Mouse (Mus musculus) ES-CJ7 (cell line): ENCODE data around the gene Tepsin.

Source experiments
- DNase-seq: peaks from one replicate; pipeline ENCODE4 v3.0.0; 2011; ENCODE audit warnings: low read depth, low spot score

Gene Tepsin

GRCm38 (mm10) chr11:120098588-120099511, at the start of gene Tepsin, which contains the start of gene Ndufaf8:
TSS of gene Tepsin (minus strand) at chr11:120098731.
TSS of gene Ndufaf8 (plus strand) at chr11:120098928.
- peak; percentile 99 for DNase-seq

DNA sequence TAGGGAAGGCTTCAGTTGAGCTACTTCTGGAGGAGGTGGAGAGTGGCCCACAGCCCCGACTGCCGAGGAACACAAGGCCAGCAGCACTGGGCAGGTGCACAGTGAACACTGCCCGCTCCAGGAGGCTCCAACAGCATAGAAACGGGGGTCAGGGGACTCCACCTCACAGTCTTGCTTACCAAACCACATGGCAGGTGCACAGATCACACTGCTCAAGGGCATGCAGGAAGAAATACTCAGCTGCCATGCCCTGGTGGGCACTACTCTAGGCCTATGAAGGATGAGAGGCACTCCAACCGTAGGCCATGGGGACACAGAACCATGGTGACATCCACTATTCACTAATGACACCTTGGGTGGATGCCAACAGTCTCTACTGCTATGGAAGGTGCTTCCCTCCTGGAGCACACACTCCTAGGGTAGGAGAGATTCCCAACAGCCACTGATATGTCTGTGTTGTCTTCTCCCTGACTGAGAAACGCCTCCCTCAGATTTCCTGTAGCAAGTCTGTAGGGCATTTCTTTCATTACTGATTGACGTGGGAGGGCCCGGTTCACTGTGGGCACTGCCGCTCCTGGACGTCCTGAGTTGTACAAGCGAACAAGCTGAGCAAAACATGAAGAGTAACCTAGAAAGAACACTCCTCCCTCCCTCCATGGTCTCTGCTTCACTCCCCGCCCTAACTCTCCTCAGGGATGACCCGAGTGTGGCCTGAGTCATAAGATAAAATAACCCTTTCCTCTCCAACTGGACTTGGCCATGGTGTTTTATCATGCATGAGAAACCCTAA, 45.4 kb upstream of the Tepsin start:
- no peak for DNase-seq

GRCm38 (mm10) chr11:120142601-120143051, 44.1 kb upstream of the Tepsin start:
- DNase-seq: no peak

DNA sequence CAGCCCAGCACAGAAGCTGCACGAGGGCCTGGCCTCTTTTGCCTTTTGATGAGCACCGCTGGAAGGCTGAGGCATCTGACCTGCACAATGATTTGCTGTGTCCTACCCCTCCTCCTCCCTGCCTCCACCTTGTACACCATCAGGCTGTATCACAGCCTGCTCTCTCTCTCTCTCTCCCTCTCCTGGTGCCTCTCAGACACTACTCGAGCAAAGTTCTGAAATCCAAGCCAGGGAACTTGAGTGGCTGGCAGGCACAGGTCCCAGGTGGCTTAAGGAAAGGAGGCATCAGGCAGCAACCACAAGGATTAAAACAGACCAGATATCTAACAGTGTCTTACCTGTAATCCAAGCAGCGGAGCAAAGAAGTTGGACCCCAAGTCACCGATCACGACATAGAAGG, 41.7 kb upstream of the Tepsin start:
- peak; percentile 32 for DNase-seq

DNA sequence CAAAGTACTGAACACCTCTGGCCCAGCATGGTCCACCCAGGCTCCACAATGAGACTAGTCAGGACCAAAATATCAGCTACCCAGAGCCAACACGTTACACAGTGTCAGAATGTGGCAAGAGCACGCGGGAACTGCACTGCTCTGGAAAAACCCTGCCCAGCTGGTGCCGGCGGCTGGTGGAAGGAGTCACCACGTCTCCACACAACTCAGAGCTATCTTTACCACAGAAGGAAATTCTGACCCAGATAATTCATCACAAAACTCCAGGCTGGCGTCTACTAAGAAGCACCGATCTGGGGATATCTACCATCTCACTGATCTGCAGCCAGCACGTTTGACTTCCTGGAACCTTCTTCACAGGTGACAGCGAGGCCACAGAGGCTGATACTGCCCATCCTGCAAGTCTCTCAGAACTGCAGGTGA, 40.8 kb upstream of the Tepsin start:
- DNase-seq: no peak

DNA sequence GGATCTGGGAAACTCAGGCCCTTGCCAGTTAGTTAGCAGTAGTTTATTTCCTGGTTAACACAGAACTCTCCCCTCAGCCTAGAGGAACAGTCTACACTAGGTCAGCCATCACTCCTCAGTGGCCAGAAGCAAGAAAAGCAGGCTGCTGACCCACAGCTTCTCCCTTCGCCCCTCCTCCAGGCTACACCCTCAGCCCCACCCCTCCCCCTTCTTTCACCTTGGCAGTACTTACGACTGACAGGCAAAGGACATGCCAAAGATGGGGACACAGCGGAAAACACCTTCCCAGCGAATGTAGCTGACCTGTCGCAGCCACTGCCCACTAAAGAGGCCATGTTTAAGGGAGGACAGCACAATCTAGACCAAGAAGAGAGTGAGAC, 39.1 kb upstream of the Tepsin start:
- DNase-seq: no peak

GRCm38 (mm10) chr11:120136796-120137624, 38.5 kb upstream of the Tepsin start:
- DNase-seq: no peak

- no peak for DNase-seq
Measured at GRCm38 (mm10) chr11:120136195-120136594, 37.7 kb upstream of the Tepsin start.

GRCm38 (mm10) chr11:120134847-120135530, 36.5 kb upstream of the Tepsin start:
- DNase-seq: no peak

DNA sequence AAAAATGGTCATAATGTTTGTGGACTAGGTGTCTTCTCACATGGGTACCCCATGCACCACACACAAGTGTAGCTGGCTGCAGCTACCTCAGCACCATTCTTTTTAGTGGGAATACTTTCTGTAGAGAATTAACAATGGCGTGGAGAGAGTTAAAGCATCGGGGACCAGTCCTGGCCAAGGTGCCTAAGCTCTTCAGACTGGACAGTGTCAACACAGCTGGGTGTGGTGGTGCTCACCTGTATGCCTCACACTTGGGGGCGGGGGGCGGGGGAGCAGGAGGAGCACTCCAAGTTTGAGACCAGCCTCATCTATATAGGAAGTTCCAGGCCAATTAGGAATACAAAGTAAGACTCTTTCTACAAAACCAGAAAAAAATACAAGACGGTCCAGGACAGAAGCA, 35.6 kb upstream of the Tepsin start:
- no peak for DNase-seq

DNA sequence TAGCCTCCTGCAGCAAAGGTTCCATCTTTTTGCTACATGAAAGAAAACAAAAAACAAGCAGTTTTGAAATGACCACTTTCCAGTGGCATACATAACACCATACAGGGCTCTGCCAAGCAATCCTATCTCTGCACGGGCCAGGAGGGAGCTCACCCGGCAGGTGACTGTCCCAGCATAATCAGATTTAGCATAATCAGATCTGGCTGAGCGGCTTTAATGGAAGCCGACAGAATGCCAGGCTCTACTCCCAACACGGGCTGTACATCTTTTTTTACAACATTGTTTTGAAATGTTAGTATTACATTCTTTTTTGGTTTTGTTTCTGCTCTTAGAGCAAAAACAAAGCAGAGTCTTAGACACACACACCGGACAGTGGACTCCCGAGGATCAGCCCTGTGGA, 30.8 kb upstream of the Tepsin start:
- no peak for DNase-seq

DNA sequence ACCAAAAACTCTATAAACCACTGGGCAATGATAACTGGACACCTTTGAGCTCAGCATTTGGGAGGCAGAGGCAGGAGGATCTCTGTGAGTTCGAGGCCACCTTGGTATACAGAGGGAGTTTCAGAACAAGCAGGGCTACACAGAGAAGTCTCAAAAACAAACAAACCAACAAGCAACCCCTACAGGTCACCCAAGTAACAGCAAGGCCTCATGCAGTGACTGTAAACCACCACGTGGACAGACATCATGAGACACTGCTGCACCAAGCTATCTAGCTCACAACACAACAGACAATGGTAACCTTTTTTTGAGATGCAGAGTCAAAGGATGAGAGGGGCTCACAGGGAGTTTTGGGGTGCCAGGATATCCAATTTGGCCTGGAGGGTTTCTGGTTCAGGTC, 28.3 kb upstream of the Tepsin start:
- DNase-seq: peak; percentile 64

DNA sequence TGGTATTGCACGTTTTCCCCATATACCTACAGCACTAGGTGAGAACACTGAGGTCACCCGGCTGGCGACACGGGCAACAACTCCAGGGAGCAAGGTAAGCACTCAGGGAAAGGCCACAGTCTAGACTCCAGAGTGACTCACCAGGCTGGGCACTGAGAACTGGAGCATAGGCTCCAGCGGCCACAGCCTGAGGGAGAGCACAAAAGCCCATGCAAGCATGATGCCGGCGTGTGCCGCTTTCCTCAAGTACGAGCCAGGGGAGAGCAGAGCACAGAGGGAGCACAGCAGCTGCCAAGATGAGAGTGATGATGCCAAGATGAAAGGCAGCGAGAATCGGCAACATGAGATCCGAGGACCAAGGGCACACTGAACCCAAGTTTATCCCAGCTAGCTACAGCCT, 23.6 kb upstream of the Tepsin start:
- DNase-seq: no peak

DNA sequence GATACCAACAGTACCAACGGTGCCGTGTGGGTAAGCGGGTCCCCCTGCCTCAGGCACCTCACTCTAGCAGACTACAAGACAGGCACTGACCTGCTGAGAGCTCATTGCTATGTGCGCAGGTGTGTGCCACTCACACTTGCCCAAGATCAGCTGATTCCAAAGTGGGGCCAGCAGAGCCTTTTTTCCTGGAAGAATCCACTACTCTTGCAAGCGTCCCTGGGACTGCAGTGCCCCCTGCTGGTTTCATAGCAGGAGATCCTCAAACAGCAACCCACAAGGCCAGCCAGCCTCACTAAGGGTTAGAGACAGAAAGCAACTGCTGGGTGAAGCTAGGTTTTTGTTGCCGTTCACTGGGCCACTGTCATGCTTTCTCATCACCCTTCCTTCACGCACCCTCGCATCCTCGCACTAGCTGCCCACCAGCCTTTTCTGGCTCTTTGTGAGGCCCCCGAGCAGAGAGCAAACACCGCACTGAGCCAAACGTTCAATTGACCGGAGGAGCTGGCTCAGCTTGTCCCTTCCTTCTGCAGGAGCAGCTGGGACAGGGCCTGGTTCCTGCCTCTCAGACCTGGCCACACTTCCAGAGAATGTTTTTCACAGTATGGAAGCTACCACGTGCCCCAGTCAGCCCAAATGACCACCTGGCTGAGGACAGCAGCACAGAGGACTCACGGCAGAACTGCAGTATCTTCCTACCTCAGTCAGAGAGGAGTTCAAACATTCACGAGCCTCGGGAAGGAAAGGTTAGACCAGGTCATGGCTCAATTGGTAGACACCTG, 22.3 kb upstream of the Tepsin start:
- peak; percentile 76 for DNase-seq

GRCm38 (mm10) chr11:120119936-120120541, 21.5 kb upstream of the Tepsin start:
- DNase-seq: no peak

DNA sequence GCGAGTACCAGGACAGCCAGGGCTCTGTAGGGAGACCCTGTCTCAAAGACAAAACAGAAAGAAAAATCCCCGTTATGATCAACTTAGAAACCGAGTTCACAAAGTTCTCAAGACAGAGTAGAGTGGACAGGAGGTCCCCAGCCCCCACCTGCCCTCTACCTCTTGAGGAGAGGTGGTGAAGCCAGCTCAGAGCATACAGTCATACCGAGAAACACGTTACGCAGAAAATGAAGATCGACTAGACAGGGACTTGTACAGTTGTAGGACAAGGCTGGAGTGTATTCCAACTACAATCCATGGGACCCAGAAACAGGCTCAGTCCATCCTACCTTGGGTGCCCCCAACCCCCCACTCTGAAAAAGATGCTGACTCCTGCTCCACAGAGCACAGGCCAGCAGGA, 20.6 kb upstream of the Tepsin start:
- no peak for DNase-seq

DNA sequence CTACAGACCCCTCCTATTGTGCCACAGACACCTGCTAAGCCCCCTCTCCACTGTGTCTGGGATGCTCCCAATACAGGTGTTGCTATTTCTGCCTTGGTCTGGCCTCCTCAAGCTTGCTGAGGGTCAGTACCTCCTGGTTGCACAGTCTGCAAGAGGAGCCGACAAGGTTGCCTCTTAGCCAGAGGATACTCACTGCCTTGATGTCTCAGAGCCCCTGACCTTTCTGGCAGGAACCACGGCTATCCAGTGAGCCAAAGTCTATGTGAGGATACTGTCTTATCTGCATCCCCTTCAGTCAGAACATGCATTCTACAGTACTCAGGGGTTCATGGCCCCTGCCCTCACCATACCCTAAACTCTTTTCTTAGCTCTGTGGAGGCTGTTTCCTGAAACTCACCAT, 19.1 kb upstream of the Tepsin start:
- DNase-seq: no peak

DNA sequence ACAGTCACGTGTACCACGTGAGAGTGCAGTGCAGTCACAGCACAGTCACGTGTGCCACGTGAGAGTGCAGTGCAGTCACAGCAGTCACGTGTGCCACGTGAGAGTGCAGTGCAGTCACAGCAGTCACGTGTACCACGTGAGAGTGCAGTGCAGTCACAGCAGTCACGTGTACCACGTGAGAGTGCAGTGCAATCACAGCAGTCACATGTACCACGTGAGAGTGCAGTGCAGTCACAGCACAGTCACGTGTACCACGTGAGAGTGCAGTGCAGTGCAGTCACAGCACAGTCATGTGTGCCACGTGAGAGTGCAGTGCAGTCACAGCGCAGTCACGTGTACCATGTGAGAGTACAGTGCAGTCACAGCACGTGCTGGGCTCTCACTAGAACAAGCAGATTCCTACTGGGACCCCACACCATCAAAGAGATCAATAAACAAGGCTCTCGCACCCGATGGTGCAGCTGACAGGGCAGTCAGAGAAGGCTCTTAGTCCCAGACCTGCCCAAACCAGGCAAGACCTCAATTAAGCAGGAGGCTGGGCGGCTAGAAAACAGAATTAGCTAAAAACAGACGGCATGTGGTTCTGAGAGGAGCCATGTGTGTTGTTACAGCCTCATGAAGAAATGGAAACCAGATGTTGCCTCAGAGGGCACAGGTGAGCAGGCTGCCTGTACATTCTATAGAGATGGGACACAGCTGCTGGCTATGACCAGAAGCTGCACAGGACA, 16.1 kb upstream of the Tepsin start:
- no peak for DNase-seq

- no peak for DNase-seq
Measured at GRCm38 (mm10) chr11:120112136-120112535, 13.6 kb upstream of the Tepsin start.
